Mouse (Mus musculus) myocyte (in vitro differentiated cells): ENCODE measurements around the gene Mad1l1.

Source experiments
- CEBPB ChIP-seq: IDR thresholded peaks from 2 replicates; pipeline ENCODE4 v1.6.1; 2011; ENCODE audit warnings: mild to moderate bottlenecking, moderate library complexity; ENCODE audit not compliant: poor library complexity, insufficient read depth, severe bottlenecking
- E2F4 ChIP-seq: IDR thresholded peaks from one replicate; pipeline ENCODE4 v1.6.1; 2011; ENCODE audit warnings: mild to moderate bottlenecking, control low read depth, moderate library complexity; ENCODE audit not compliant: insufficient read depth
- POLR2A ChIP-seq: IDR thresholded peaks from one replicate; pipeline ENCODE4 v1.6.1; 2011; ENCODE audit warnings: low read depth, mild to moderate bottlenecking, control low read depth, moderate library complexity; ENCODE audit not compliant: insufficient read length
- POLR2AphosphoS2 ChIP-seq: IDR thresholded peaks from one replicate; pipeline ENCODE4 v1.6.1; 2011; ENCODE audit warnings: low read depth, control low read depth; ENCODE audit not compliant: insufficient read length
- SRF ChIP-seq: IDR thresholded peaks from one replicate; pipeline ENCODE4 v1.6.1; 2011; ENCODE audit warnings: low read depth; ENCODE audit not compliant: control insufficient read depth, insufficient read length
- TCF12 ChIP-seq: IDR thresholded peaks from one replicate; pipeline ENCODE4 v1.6.1; 2011; ENCODE audit warnings: mild to moderate bottlenecking, control low read depth; ENCODE audit not compliant: poor library complexity, insufficient read depth, severe bottlenecking
- TCF3 ChIP-seq: IDR thresholded peaks from one replicate; pipeline ENCODE4 v1.6.1; 2011; ENCODE audit warnings: low read depth, control low read depth; ENCODE audit not compliant: insufficient read length
- USF1 ChIP-seq: IDR thresholded peaks from one replicate; pipeline ENCODE4 v1.6.1; 2011; ENCODE audit warnings: low read depth, mild to moderate bottlenecking, control low read depth, moderate library complexity

DNA sequence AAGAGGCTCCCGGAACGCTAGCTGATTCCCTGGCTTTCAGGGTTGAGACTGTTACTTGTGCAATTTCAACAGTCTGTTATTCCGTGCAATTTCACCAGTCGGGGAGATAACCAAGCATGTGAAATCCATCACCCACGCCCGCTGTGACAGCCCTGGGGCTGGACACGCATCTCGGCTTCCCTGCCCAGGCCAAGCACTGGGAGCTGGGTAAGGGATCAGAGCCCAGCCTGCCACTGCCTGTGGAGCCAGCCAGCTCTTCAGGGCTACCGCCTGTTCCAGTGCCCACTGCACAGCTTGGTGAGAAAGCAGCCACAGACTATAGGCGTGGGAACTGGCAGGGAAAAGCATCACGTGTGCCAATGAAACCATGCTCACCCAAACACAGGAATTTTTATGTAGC is 229.8 kb downstream of the Mad1l1 start:
- TF ChIP-seq POLR2A (no peak), TCF12 (no peak), POLR2AphosphoS2 (no peak), E2F4 (no peak), CEBPB (no peak), SRF (no peak), TCF3 (no peak), USF1 (no peak)
